Mouse (Mus musculus): ENCODE data around the gene Myog. TPM values are rescaled to one million over a fixed set of nuclear protein-coding genes. Genes with fewer than 3 reads are reported as not detected.

Gene Myog
- polyA plus RNA-seq (2012; fragmentation: generic; extraction: Trizol) = 22.0 TPM
- long read RNA-seq, experiment 1, transcript Myog-201 (3 exons, 1,495 nt) = major isoform, 407 of 438 reads
- long read RNA-seq, experiment 1, partial matches to known transcripts = 27 of 438 reads
- long read RNA-seq, experiment 1, other reads (novel, unspliced or antisense) = 4 of 438 reads
- long read RNA-seq, experiment 2 = 0 reads

GRCm38 (mm10) chr1:134289598-134290099, at the start of gene Myog:
Gene Myog, plus strand, starts transcription at chr1:134289989.
- Histone ChIP-seq H3K79me3 (ENCODE audit: low read depth) (no peaks in the 10 kb centered on the region), H3K79me2 (ENCODE audit: control insufficient read depth, insufficient read depth) (no peaks in the 10 kb centered on the region), H3K4me3 (ENCODE audit: insufficient read depth, poor library complexity, severe bottlenecking) (no peak within 1 kb of the TSS), H3K27me3 (ENCODE audit: control insufficient read depth, insufficient read depth, insufficient read length) (no peaks in the 10 kb centered on the region), H3ac (ENCODE audit: control insufficient read depth, insufficient read length, low read depth) (no peak within 1 kb of the TSS), H3K36me3 (ENCODE audit: control insufficient read depth, insufficient read depth) (no peaks in the 10 kb centered on the region)
- TF ChIP-seq MAX (IDR thresholded peaks at IDR 0.05) (no peak), CTCF (IDR thresholded peaks at IDR 0.05; ENCODE audit: control insufficient read depth, insufficient read depth, insufficient read length) (no peak), USF1 (IDR thresholded peaks at IDR 0.05; ENCODE audit: low read depth) (no peak), MYOD1 (IDR thresholded peaks at IDR 0.05; ENCODE audit: control insufficient read depth, insufficient read length, low read depth) (no peak), FOSL1 (IDR thresholded peaks at IDR 0.05; ENCODE audit: insufficient read depth, low read length, poor library complexity, severe bottlenecking) (no peak), CEBPB (IDR thresholded peaks at IDR 0.05; ENCODE audit: low read depth) (no peak), MYOG (IDR thresholded peaks at IDR 0.05; ENCODE audit: control insufficient read depth, extremely low read depth, insufficient read length) (no peak)

DNA sequence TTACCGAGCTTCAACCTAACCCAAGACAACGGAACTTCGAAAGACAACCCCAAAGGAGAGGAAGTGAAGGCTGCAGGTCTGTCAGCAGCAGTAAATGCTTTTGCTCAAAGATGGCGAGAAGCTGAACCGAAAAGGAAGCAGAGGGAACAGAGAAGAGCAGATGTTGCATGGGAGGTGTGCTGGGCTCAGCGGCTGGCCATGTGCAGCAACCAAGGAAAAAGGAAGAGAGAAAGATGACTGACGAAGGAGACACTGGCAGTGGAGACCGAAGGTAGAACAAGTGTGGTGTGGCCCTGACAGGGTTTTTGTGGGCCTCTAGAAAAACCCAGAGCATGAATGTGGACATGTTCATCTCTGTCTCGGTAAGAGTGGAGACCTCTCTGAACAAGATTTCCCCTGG, 49.1 kb upstream of the Myog start:
- TF ChIP-seq USF1 (IDR thresholded peaks at IDR 0.05; ENCODE audit: low read depth) = no peak
- no peak for TF ChIP-seq FOSL1 (IDR thresholded peaks at IDR 0.05; ENCODE audit: insufficient read depth, low read length, poor library complexity, severe bottlenecking)
- no peak for TF ChIP-seq CEBPB (IDR thresholded peaks at IDR 0.05; ENCODE audit: low read depth)
- TF ChIP-seq MYOD1 (IDR thresholded peaks at IDR 0.05; ENCODE audit: control insufficient read depth, insufficient read length, low read depth) = no peak
- TF ChIP-seq MYOG (IDR thresholded peaks at IDR 0.05; ENCODE audit: control insufficient read depth, extremely low read depth, insufficient read length) = no peak
- no peak for TF ChIP-seq MAX (IDR thresholded peaks at IDR 0.05)
- no peak for TF ChIP-seq CTCF (IDR thresholded peaks at IDR 0.05; ENCODE audit: control insufficient read depth, insufficient read depth, insufficient read length)
- H3K36me3 ChIP-seq (ENCODE audit: control insufficient read depth, insufficient read depth) = no peaks in the 10 kb centered on the region
- no peaks in the 10 kb centered on the region for H3K79me2 ChIP-seq (ENCODE audit: control insufficient read depth, insufficient read depth)
- H3ac ChIP-seq (ENCODE audit: control insufficient read depth, insufficient read length, low read depth) = no peak overlapping the region
- no peaks in the 10 kb centered on the region for H3K79me3 ChIP-seq (ENCODE audit: low read depth)
- peaks cover 25% of the 10 kb centered on the region for H3K27me3 ChIP-seq (ENCODE audit: control insufficient read depth, insufficient read depth, insufficient read length)
- no peak overlapping the region for H3K4me3 ChIP-seq (ENCODE audit: insufficient read depth, poor library complexity, severe bottlenecking)

GRCm38 (mm10) chr1:134241298-134241697, 48.5 kb upstream of the Myog start:
- Histone ChIP-seq H3K79me2 (ENCODE audit: control insufficient read depth, insufficient read depth) (no peaks in the 10 kb centered on the region), H3K27me3 (ENCODE audit: control insufficient read depth, insufficient read depth, insufficient read length) (peaks cover 19% of the 10 kb centered on the region), H3ac (ENCODE audit: control insufficient read depth, insufficient read length, low read depth) (no peak overlapping the region), H3K36me3 (ENCODE audit: control insufficient read depth, insufficient read depth) (no peaks in the 10 kb centered on the region), H3K4me3 (ENCODE audit: insufficient read depth, poor library complexity, severe bottlenecking) (no peak overlapping the region), H3K79me3 (ENCODE audit: low read depth) (no peaks in the 10 kb centered on the region)
- TF ChIP-seq USF1 (IDR thresholded peaks at IDR 0.05; ENCODE audit: low read depth) (no peak), FOSL1 (IDR thresholded peaks at IDR 0.05; ENCODE audit: insufficient read depth, low read length, poor library complexity, severe bottlenecking) (no peak), CTCF (IDR thresholded peaks at IDR 0.05; ENCODE audit: control insufficient read depth, insufficient read depth, insufficient read length) (no peak), MYOG (IDR thresholded peaks at IDR 0.05; ENCODE audit: control insufficient read depth, extremely low read depth, insufficient read length) (no peak), MYOD1 (IDR thresholded peaks at IDR 0.05; ENCODE audit: control insufficient read depth, insufficient read length, low read depth) (no peak), MAX (IDR thresholded peaks at IDR 0.05) (no peak), CEBPB (IDR thresholded peaks at IDR 0.05; ENCODE audit: low read depth) (no peak)

DNA sequence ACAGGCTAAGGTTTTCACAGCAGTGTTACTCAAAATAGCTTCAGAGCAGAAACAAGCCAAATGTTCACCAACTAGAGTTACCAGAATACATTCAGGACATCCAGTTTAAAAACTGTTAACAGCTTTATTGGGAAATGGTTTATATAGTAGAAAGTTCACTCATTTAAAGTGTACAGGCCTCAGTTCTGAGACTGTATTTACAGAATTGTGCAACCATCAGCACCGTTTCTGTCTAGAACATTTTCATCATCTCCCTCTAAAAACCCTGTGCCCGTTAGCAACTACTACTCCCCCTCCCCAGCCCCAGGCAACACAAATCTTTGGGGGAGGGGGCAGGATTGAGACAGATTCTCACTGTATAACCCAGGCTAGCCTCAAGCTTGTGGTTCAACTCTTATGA, 47.5 kb upstream of the Myog start:
- no peaks in the 10 kb centered on the region for H3K79me2 ChIP-seq (ENCODE audit: control insufficient read depth, insufficient read depth)
- no peaks in the 10 kb centered on the region for H3K79me3 ChIP-seq (ENCODE audit: low read depth)
- no peak overlapping the region for H3ac ChIP-seq (ENCODE audit: control insufficient read depth, insufficient read length, low read depth)
- H3K27me3 ChIP-seq (ENCODE audit: control insufficient read depth, insufficient read depth, insufficient read length) = peaks cover 9% of the 10 kb centered on the region
- no peaks in the 10 kb centered on the region for H3K36me3 ChIP-seq (ENCODE audit: control insufficient read depth, insufficient read depth)
- TF ChIP-seq MYOD1 (IDR thresholded peaks at IDR 0.05; ENCODE audit: control insufficient read depth, insufficient read length, low read depth) = no peak
- TF ChIP-seq MYOG (IDR thresholded peaks at IDR 0.05; ENCODE audit: control insufficient read depth, extremely low read depth, insufficient read length) = no peak
- no peak for TF ChIP-seq MAX (IDR thresholded peaks at IDR 0.05)
- no peak for TF ChIP-seq USF1 (IDR thresholded peaks at IDR 0.05; ENCODE audit: low read depth)
- TF ChIP-seq FOSL1 (IDR thresholded peaks at IDR 0.05; ENCODE audit: insufficient read depth, low read length, poor library complexity, severe bottlenecking) = no peak
- no peak for TF ChIP-seq CEBPB (IDR thresholded peaks at IDR 0.05; ENCODE audit: low read depth)
- TF ChIP-seq CTCF (IDR thresholded peaks at IDR 0.05; ENCODE audit: control insufficient read depth, insufficient read depth, insufficient read length) = no peak
- H3K4me3 ChIP-seq (ENCODE audit: insufficient read depth, poor library complexity, severe bottlenecking) = no peak overlapping the region

DNA sequence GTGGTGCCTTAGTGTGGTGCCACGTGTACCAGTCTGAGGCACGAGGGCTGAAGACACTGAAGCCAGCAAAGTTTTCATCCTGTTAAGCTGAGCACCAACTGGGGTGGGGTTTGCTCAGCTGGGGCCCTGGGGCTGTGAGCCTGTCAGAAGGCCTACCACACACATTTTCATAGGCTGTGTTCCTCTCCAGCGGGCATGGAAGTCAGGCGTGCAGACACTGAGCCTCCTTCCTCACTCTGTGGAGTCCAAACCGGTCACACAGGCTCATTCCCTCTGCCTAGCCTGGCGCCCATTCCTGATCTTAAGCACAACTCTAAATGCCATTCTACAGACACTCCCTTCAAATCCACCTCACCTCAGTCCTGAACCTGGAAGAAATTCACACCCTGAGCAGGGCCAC, 46.3 kb upstream of the Myog start:
- TF ChIP-seq CTCF (IDR thresholded peaks at IDR 0.05; ENCODE audit: control insufficient read depth, insufficient read depth, insufficient read length) (no peak), CEBPB (IDR thresholded peaks at IDR 0.05; ENCODE audit: low read depth) (no peak), MYOG (IDR thresholded peaks at IDR 0.05; ENCODE audit: control insufficient read depth, extremely low read depth, insufficient read length) (no peak), MYOD1 (IDR thresholded peaks at IDR 0.05; ENCODE audit: control insufficient read depth, insufficient read length, low read depth) (no peak), FOSL1 (IDR thresholded peaks at IDR 0.05; ENCODE audit: insufficient read depth, low read length, poor library complexity, severe bottlenecking) (no peak), MAX (IDR thresholded peaks at IDR 0.05) (no peak), USF1 (IDR thresholded peaks at IDR 0.05; ENCODE audit: low read depth) (no peak)
- Histone ChIP-seq H3ac (ENCODE audit: control insufficient read depth, insufficient read length, low read depth) (no peak overlapping the region), H3K79me3 (ENCODE audit: low read depth) (no peaks in the 10 kb centered on the region), H3K27me3 (ENCODE audit: control insufficient read depth, insufficient read depth, insufficient read length) (peaks cover 9% of the 10 kb centered on the region), H3K36me3 (ENCODE audit: control insufficient read depth, insufficient read depth) (no peaks in the 10 kb centered on the region), H3K4me3 (ENCODE audit: insufficient read depth, poor library complexity, severe bottlenecking) (no peak overlapping the region), H3K79me2 (ENCODE audit: control insufficient read depth, insufficient read depth) (no peaks in the 10 kb centered on the region)
